Mouse (Mus musculus): ENCODE measurements around the gene Ly6g6c. TPM values are rescaled to one million over a fixed set of nuclear protein-coding genes. Genes with fewer than 3 reads are reported as not detected.

The Ly6g6c gene
- polyA plus RNA-seq, 1 experiment from 2014 or later: not detected

- Histone ChIP-seq H3K9ac (replicated peaks) (0 out of 2 replicates have a peak overlapping the region, but pooled peaks have one; percentile 23), H3K4me3 (replicated peaks) (no peak overlapping the region), H3K36me3 (no peaks in the 10 kb centered on the region), H3K4me1 (replicated peaks) (peaks cover 28% of the 10 kb centered on the region), H3K27me3 (peaks cover 20% of the 10 kb centered on the region), H3K4me2 (0 out of 2 replicates have a peak overlapping the region, but pooled peaks have one; percentile 10), H3K27ac (no peak overlapping the region), H3K9me3 (no peaks in the 10 kb centered on the region)
- WGBS: 36% methylated on average over 17 of the region's 17 CpGs
- ATAC-seq (ENCODE audit: insufficient number of reproducible peaks, insufficient read depth, low FRiP score, low TSS enrichment, low read depth): no peak
Measured at GRCm38 (mm10) chr17:35074097-35074496, 8.9 kb downstream of the Ly6g6c start.

- 0 out of 2 replicates have a peak within 1 kb of the TSS, but pooled peaks have one; percentile 4 for H3K27ac ChIP-seq
- 20% methylated on average over 10 of the region's 10 CpGs for WGBS
- H3K4me2 ChIP-seq: peak within 1 kb of the TSS; percentile 40
- H3K9me3 ChIP-seq: no peaks in the 10 kb centered on the region
- no peaks in the 10 kb centered on the region for H3K36me3 ChIP-seq
- ATAC-seq (ENCODE audit: insufficient number of reproducible peaks, insufficient read depth, low FRiP score, low TSS enrichment, low read depth): no peak
- H3K9ac ChIP-seq (replicated peaks): peak within 1 kb of the TSS; percentile 27; the same call in 1 of the 2 replicates
- peaks cover 22% of the 10 kb centered on the region for H3K27me3 ChIP-seq
- peak within 1 kb of the TSS; percentile 9 for H3K4me3 ChIP-seq (replicated peaks)
- peaks cover 28% of the 10 kb centered on the region for H3K4me1 ChIP-seq (replicated peaks)
Measured at GRCm38 (mm10) chr17:35076507-35077176, 11.5 kb downstream of the Ly6g6c start, which contains the start of gene Ly6g6e. Gene Ly6g6e, plus strand, starts transcription at chr17:35076902.

- Histone ChIP-seq H3K27ac (0 out of 2 replicates have a peak overlapping the region, but pooled peaks have one; percentile 4), H3K4me3 (replicated peaks) (peak overlapping the region; percentile 9; the same call in 1 of the 2 replicates), H3K4me1 (replicated peaks) (peaks cover 28% of the 10 kb centered on the region), H3K4me2 (peak overlapping the region; percentile 40), H3K36me3 (no peaks in the 10 kb centered on the region), H3K9ac (replicated peaks) (peak overlapping the region; percentile 27; the same call in 1 of the 2 replicates), H3K9me3 (no peaks in the 10 kb centered on the region), H3K27me3 (peaks cover 22% of the 10 kb centered on the region)
- 37% methylated on average over 2 of the region's 2 CpGs for WGBS
- no peak for ATAC-seq (ENCODE audit: insufficient number of reproducible peaks, insufficient read depth, low FRiP score, low TSS enrichment, low read depth)
Measured at GRCm38 (mm10) chr17:35077285-35077684, 12.1 kb downstream of the Ly6g6c start.

GRCm38 (mm10) chr17:35077786-35078233, 12.6 kb downstream of the Ly6g6c start, which contains the start of gene Ly6g6d:
Gene Ly6g6d, minus strand, starts transcription at chr17:35078065.
- 9% methylated on average over 14 of the region's 14 CpGs for WGBS
- ATAC-seq (ENCODE audit: insufficient number of reproducible peaks, insufficient read depth, low FRiP score, low TSS enrichment, low read depth): 0 out of 2 replicates have a peak, but pooled peaks have one; percentile 29
- Histone ChIP-seq H3K27ac (0 out of 2 replicates have a peak within 1 kb of the TSS, but pooled peaks have one; percentile 4), H3K4me2 (peak within 1 kb of the TSS; percentile 40), H3K4me1 (replicated peaks) (peaks cover 28% of the 10 kb centered on the region), H3K9me3 (no peaks in the 10 kb centered on the region), H3K4me3 (replicated peaks) (peak within 1 kb of the TSS; percentile 9), H3K9ac (replicated peaks) (peak within 1 kb of the TSS; percentile 27; the same call in 1 of the 2 replicates), H3K27me3 (peaks cover 22% of the 10 kb centered on the region), H3K36me3 (no peaks in the 10 kb centered on the region)

- Histone ChIP-seq H3K4me2 (no peak overlapping the region), H3K27me3 (peaks cover 22% of the 10 kb centered on the region), H3K4me1 (replicated peaks) (peaks cover 21% of the 10 kb centered on the region), H3K9ac (replicated peaks) (no peak overlapping the region), H3K36me3 (no peaks in the 10 kb centered on the region), H3K4me3 (replicated peaks) (no peak overlapping the region), H3K27ac (no peak overlapping the region), H3K9me3 (no peaks in the 10 kb centered on the region)
- WGBS: 72% methylated on average over 9 of the region's 9 CpGs
- ATAC-seq (ENCODE audit: insufficient number of reproducible peaks, insufficient read depth, low FRiP score, low TSS enrichment, low read depth): no peak
Measured at GRCm38 (mm10) chr17:35079778-35080177, 14.6 kb downstream of the Ly6g6c start.

- H3K36me3 ChIP-seq: no peaks in the 10 kb centered on the region
- no peak overlapping the region; the same call in 1 of the 2 replicates for H3K9ac ChIP-seq (replicated peaks)
- H3K27me3 ChIP-seq: peaks cover 22% of the 10 kb centered on the region
- no peak overlapping the region for H3K27ac ChIP-seq
- H3K4me3 ChIP-seq (replicated peaks): no peak overlapping the region
- H3K9me3 ChIP-seq: no peaks in the 10 kb centered on the region
- WGBS: 38% methylated on average over 6 of the region's 6 CpGs
- no peak overlapping the region for H3K4me2 ChIP-seq
- H3K4me1 ChIP-seq (replicated peaks): peaks cover 21% of the 10 kb centered on the region
- ATAC-seq (ENCODE audit: insufficient number of reproducible peaks, insufficient read depth, low FRiP score, low TSS enrichment, low read depth): no peak
Measured at GRCm38 (mm10) chr17:35080248-35080647, 15.1 kb downstream of the Ly6g6c start.

DNA sequence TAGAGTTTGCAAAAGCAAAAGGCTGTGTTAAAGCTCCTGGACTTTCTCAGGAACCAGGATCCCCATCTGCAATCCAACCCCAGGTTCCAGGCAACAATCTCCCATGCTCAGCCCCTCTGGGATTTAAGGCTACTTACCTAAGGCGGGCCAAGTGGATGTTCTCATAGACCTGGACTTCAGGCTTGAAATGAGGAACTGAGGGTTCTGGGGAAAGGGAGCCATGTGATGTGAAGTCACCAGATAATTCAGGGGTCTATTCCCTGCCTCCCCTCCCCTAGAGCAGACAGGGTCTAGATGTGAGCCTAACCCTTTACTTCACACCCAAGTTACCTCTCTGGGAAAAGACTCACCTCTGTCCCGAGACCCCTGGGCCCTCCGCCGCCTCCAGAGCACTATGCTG, 15.5 kb downstream of the Ly6g6c start:
- Histone ChIP-seq H3K27me3 (peaks cover 22% of the 10 kb centered on the region), H3K4me1 (replicated peaks) (peaks cover 21% of the 10 kb centered on the region), H3K9me3 (no peaks in the 10 kb centered on the region), H3K4me3 (replicated peaks) (no peak overlapping the region), H3K9ac (replicated peaks) (no peak overlapping the region), H3K4me2 (no peak overlapping the region), H3K36me3 (no peaks in the 10 kb centered on the region), H3K27ac (no peak overlapping the region)
- no peak for ATAC-seq (ENCODE audit: insufficient number of reproducible peaks, insufficient read depth, low FRiP score, low TSS enrichment, low read depth)
- 85% methylated on average over 4 of the region's 4 CpGs for WGBS

- ATAC-seq (ENCODE audit: insufficient number of reproducible peaks, insufficient read depth, low FRiP score, low TSS enrichment, low read depth): no peak
- Histone ChIP-seq H3K4me3 (replicated peaks) (no peak overlapping the region), H3K36me3 (no peaks in the 10 kb centered on the region), H3K4me2 (no peak overlapping the region), H3K27ac (no peak overlapping the region), H3K4me1 (replicated peaks) (peaks cover 3% of the 10 kb centered on the region; the same call in 1 of the 2 replicates), H3K27me3 (peaks cover 15% of the 10 kb centered on the region), H3K9me3 (no peaks in the 10 kb centered on the region), H3K9ac (replicated peaks) (no peak overlapping the region)
- WGBS: 79% methylated on average over 16 of the region's 16 CpGs
Measured at GRCm38 (mm10) chr17:35082841-35083576, 17.8 kb downstream of the Ly6g6c start.

- no peak overlapping the region for H3K9ac ChIP-seq (replicated peaks)
- no peak overlapping the region for H3K4me2 ChIP-seq
- H3K4me3 ChIP-seq (replicated peaks): no peak overlapping the region
- no peak for ATAC-seq (ENCODE audit: insufficient number of reproducible peaks, insufficient read depth, low FRiP score, low TSS enrichment, low read depth)
- H3K27ac ChIP-seq: no peak overlapping the region
- H3K27me3 ChIP-seq: peaks cover 6% of the 10 kb centered on the region
- H3K4me1 ChIP-seq (replicated peaks): no peaks in the 10 kb centered on the region
- 70% methylated on average over 3 of the region's 3 CpGs for WGBS
- no peaks in the 10 kb centered on the region for H3K9me3 ChIP-seq
- H3K36me3 ChIP-seq: no peaks in the 10 kb centered on the region
Measured at GRCm38 (mm10) chr17:35083929-35084497, 18.8 kb downstream of the Ly6g6c start.

- no peak for ATAC-seq (ENCODE audit: insufficient number of reproducible peaks, insufficient read depth, low FRiP score, low TSS enrichment, low read depth)
- Histone ChIP-seq H3K9ac (replicated peaks) (no peak within 1 kb of the TSS), H3K4me1 (replicated peaks) (peaks cover 6% of the 10 kb centered on the region), H3K27me3 (no peaks in the 10 kb centered on the region; the same call in 1 of the 2 replicates), H3K9me3 (no peaks in the 10 kb centered on the region), H3K36me3 (no peaks in the 10 kb centered on the region), H3K4me3 (replicated peaks) (no peak within 1 kb of the TSS), H3K27ac (no peak within 1 kb of the TSS), H3K4me2 (no peak within 1 kb of the TSS)
- 82% methylated on average over 7 of the region's 7 CpGs for WGBS
Measured at GRCm38 (mm10) chr17:35085208-35085865, 20.1 kb downstream of the Ly6g6c start, which contains the start of gene Ly6g6f. Gene Ly6g6f, minus strand, starts transcription at chr17:35085610.

Data from limb, embryonic 12.5 days (tissue).